ENCODE assay signal across 8 mouse cellular contexts in the genomic region with DNA sequence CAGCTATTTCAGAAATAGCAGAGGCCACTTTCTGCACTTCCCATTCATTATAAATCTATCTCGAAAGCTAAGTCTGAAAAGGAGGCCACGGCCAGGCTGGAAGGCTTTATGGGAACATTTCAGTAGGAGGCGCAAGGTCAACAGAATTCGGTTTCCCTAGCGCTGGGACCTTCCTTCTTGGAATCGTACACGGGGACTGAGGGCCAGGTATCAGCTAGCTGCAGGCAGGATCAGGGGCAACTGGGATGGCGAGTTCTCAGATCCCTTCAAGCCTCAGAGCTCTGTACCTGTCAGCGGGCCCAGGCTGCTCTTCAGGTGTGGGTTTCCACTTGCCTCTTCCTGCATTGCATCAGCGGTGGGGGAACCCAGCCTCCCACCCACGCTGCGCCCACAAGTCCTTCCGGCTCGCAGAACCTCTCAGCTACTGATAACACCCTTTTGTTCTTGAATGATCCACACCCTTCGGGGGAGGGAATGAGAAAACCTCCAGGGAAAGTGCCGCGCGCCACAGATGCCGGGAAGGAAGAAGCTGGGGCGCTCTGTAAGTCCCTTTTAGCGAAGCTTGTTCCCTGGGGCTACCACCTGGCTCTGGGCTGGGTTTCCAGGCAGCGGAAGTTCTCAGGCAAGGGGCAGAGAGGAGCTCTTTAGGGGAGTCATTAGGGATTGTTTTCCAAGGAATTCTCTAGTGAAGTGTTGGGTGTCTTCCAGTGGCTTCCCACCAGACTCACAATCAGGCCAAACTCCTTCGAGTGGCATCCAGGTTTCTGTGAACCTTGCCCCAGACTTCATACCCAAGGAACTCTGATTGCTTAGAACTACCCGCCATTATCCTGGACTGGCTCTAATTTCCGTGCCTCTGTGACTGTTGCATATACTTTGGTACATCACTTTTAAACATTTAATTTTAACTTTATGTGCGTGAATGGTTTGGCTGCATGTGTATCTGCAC. TPM values are rescaled to one million over a fixed set of nuclear protein-coding genes. Genes with fewer than 3 reads are reported as not detected.
DNase-seq lines count a peak whose midpoint lies in the region; ATAC-seq and TF ChIP-seq lines count a peak whose summit lies in the region.

Gene Mrpl33 (plus strand): TSS at position 455 of the 949 bp plus-strand sequence.

- 0 out of 4 replicates have a peak, but pooled peaks cover 0 to 5% of the 10 kb centered on the region in 2 experiments for H3K4me1 ChIP-seq in ES-E14 (ENCODE audit: control insufficient read depth in 2 of 2, insufficient read depth in 2 of 2, low read length in 2 of 2, poor library complexity in 1 of 2)
- peaks cover 4% of the 10 kb centered on the region for H3K4me1 ChIP-seq in brown adipose tissue, adult 24 weeks (ENCODE audit: control insufficient read depth, insufficient read depth, insufficient read length, low read length)
- peaks cover 16% of the 10 kb centered on the region for H3K4me1 ChIP-seq in forebrain, embryonic 10.5 days
- 0 out of 2 replicates have a peak, but pooled peaks cover 8% of the 10 kb centered on the region for H3K4me1 ChIP-seq in heart, postnatal 0 days (ENCODE audit: control insufficient read depth, insufficient read depth)
- H3K4me1 ChIP-seq in lung, adult 2 months (ENCODE audit: control insufficient read depth, insufficient read depth, low read length) = 0 out of 2 replicates have a peak, but pooled peaks cover 2% of the 10 kb centered on the region
- H3K4me1 ChIP-seq in neural tube, embryonic 15.5 days = peaks cover 17% of the 10 kb centered on the region

- peak; percentile 52 for DNase-seq in ES-E14 (ENCODE audit: low read depth, low spot score)
- peak; percentile 32 for DNase-seq in forebrain, embryonic 10.5 days (ENCODE audit: extremely low spot score, low spot score)
- DNase-seq in heart, postnatal 0 days (ENCODE audit: low spot score) = peak; percentile 58
- DNase-seq in large intestine, adult 2 months (ENCODE audit: low read depth, low spot score) = peak; percentile 51
- DNase-seq in lung, adult 2 months = peak; percentile 59
- DNase-seq in thymus, postnatal 10 days (ENCODE audit: low spot score in 2 of 2) = peak; percentile 64 to 67

- no peak; the same call in 1 of the 2 replicates for TF ChIP-seq POLR2A in lung, adult 2 months (IDR thresholded peaks at IDR 0.05; ENCODE audit: borderline replicate concordance, extremely low read depth, low read depth, low read length)

- in situ Hi-C loops in ES-E14 (cut with MboI; ENCODE audit: low sequenced_read_pairs in 2 of 2, unreplicated experiment in 2 of 2) = loop anchor here (10.0 to 25.0 kb wide), 2 partner anchors 591 to 598 kb away; no protein-coding TSS in a partner anchor

- H3K9ac ChIP-seq in ES-E14 (ENCODE audit: insufficient read depth, low read depth, low read length, poor library complexity, severe bottlenecking) = peak within 1 kb of the TSS; percentile 67
- peak within 1 kb of the TSS; percentile 12; the same call in 1 of the 2 replicates for H3K9ac ChIP-seq in heart, postnatal 0 days (replicated peaks; ENCODE audit: low read depth, low read length)
- H3K9ac ChIP-seq in neural tube, embryonic 15.5 days (replicated peaks) = peak within 1 kb of the TSS; percentile 31

- TF ChIP-seq CTCF in heart, postnatal 0 days (IDR thresholded peaks at IDR 0.05; ENCODE audit: low read depth) = peak; percentile 32; the same call in 1 of the 2 replicates
- no peak for TF ChIP-seq CTCF in lung, adult 2 months (IDR thresholded peaks at IDR 0.05; ENCODE audit: insufficient read depth, low read length)

- peak within 1 kb of the TSS; percentile 40 to 77 for H3K4me3 ChIP-seq in ES-E14 (ENCODE audit: insufficient read depth in 1 of 2, low read depth in 1 of 2, low read length in 2 of 2, poor library complexity in 1 of 2, severe bottlenecking in 1 of 2)
- H3K4me3 ChIP-seq in brown adipose tissue, adult 24 weeks (ENCODE audit: insufficient read depth, low read depth, low read length) = peak within 1 kb of the TSS; percentile 47
- peak within 1 kb of the TSS; percentile 53 for H3K4me3 ChIP-seq in forebrain, embryonic 10.5 days
- peak within 1 kb of the TSS; percentile 39 for H3K4me3 ChIP-seq in heart, postnatal 0 days (ENCODE audit: low read depth, low read length)
- peak within 1 kb of the TSS; percentile 58 for H3K4me3 ChIP-seq in lung, adult 2 months (replicated peaks; ENCODE audit: extremely low read depth, low read depth, low read length)
- H3K4me3 ChIP-seq in neural tube, embryonic 15.5 days (replicated peaks) = peak within 1 kb of the TSS; percentile 33

- 0 out of 2 replicates have a peak, but pooled peaks have one; percentile 43 for TF ChIP-seq EP300 in heart, postnatal 0 days (IDR thresholded peaks at IDR 0.05; ENCODE audit: low read depth)

- peak; percentile 57 for ATAC-seq in heart, postnatal 0 days (ENCODE audit: insufficient read depth, low read depth)
- ATAC-seq in neural tube, embryonic 15.5 days (ENCODE audit: low FRiP score) = 0 out of 2 replicates have a peak, but pooled peaks have one; percentile 41

- no peaks in the 10 kb centered on the region for H3K36me3 ChIP-seq in ES-E14 (ENCODE audit: control insufficient read depth, insufficient read depth, low read length, poor library complexity, severe bottlenecking)
- H3K36me3 ChIP-seq in forebrain, embryonic 10.5 days (replicated peaks) = no peaks in the 10 kb centered on the region
- H3K36me3 ChIP-seq in heart, postnatal 0 days (replicated peaks; ENCODE audit: control insufficient read depth, insufficient read depth, low read length) = no peaks in the 10 kb centered on the region
- no peaks in the 10 kb centered on the region for H3K36me3 ChIP-seq in neural tube, embryonic 15.5 days

- H3K4me2 ChIP-seq in heart, postnatal 0 days (ENCODE audit: low read depth, low read length) = peak within 1 kb of the TSS; percentile 59
- H3K4me2 ChIP-seq in neural tube, embryonic 15.5 days = peak within 1 kb of the TSS; percentile 63

- H3K27me3 ChIP-seq in forebrain, embryonic 10.5 days (ENCODE audit: poor library complexity, severe bottlenecking) = peaks cover 24% of the 10 kb centered on the region
- H3K27me3 ChIP-seq in heart, postnatal 0 days (ENCODE audit: control insufficient read depth, insufficient read depth, low read length) = no peaks in the 10 kb centered on the region
- no peaks in the 10 kb centered on the region for H3K27me3 ChIP-seq in neural tube, embryonic 15.5 days (replicated peaks)

- no peaks in the 10 kb centered on the region for H3K9me3 ChIP-seq in ES-E14 (ENCODE audit: control insufficient read depth, insufficient read depth, low read depth, low read length)
- H3K9me3 ChIP-seq in forebrain, embryonic 10.5 days = no peaks in the 10 kb centered on the region
- no peaks in the 10 kb centered on the region for H3K9me3 ChIP-seq in heart, postnatal 0 days (replicated peaks; ENCODE audit: control insufficient read depth, low read length)
- H3K9me3 ChIP-seq in neural tube, embryonic 15.5 days (replicated peaks) = no peaks in the 10 kb centered on the region

- 6% methylated on average over 26 of the region's 26 CpGs for WGBS in forebrain, embryonic 10.5 days
- WGBS in heart, postnatal 0 days = 7% methylated on average over 26 of the region's 26 CpGs
- WGBS in large intestine, adult 2 months = 11% methylated on average over 26 of the region's 26 CpGs
- WGBS in lung, adult 2 months = 7% methylated on average over 26 of the region's 26 CpGs
- 8% methylated on average over 26 of the region's 26 CpGs for WGBS in neural tube, embryonic 15.5 days

- peak within 1 kb of the TSS; percentile 1; the same call in 1 of the 2 replicates for H3K27ac ChIP-seq in ES-E14 (ENCODE audit: insufficient read depth, low read depth, low read length, poor library complexity, severe bottlenecking)
- H3K27ac ChIP-seq in brown adipose tissue, adult 24 weeks (replicated peaks; ENCODE audit: low read depth, low read length) = peak within 1 kb of the TSS; percentile 76
- peak within 1 kb of the TSS; percentile 65 for H3K27ac ChIP-seq in forebrain, embryonic 10.5 days
- H3K27ac ChIP-seq in heart, postnatal 0 days (ENCODE audit: low read depth) = peak within 1 kb of the TSS; percentile 43
- no peak within 1 kb of the TSS; the same call in 1 of the 2 replicates for H3K27ac ChIP-seq in neural tube, embryonic 15.5 days (replicated peaks)

TF ChIP-seq in ES-E14, 5 proteins besides CTCF, POLR2A, EP300 and RAD21:
- TF ChIP-seq HCFC1 (IDR thresholded peaks at IDR 0.05; ENCODE audit: borderline replicate concordance, insufficient read depth, low read length) = 0 out of 2 replicates have a peak, but pooled peaks have one; percentile 24
- no peak for TF ChIP-seq ZC3H11A (IDR thresholded peaks at IDR 0.05; ENCODE audit: borderline replicate concordance, low read depth, low read length)
- no peak for TF ChIP-seq MAFK (IDR thresholded peaks at IDR 0.05; ENCODE audit: insufficient read depth, low read depth, low read length)
- TF ChIP-seq ZNF384 (IDR thresholded peaks at IDR 0.05; ENCODE audit: low read depth, low read length) = no peak
- TF ChIP-seq CHD2 (IDR thresholded peaks at IDR 0.05; ENCODE audit: low read depth, low read length) = no peak

RNA-seq across cellular contexts. Expression of gene Mrpl33, which starts in this region (rescaled TPM):
- total RNA-seq in ES-E14 (2012; rRNA removed) = 170 and 172 TPM in 2 replicates
- polyA plus RNA-seq in brown adipose tissue, adult 24 weeks (2012; ENCODE audit: insufficient read depth, insufficient read length, missing spikeins) = 464 and 474 TPM in 2 replicates
- polyA plus RNA-seq in forebrain, embryonic 10.5 days (2016; fragmentation: Nextera tagmentation; extraction: Ambion mirVana) = 238 and 242 TPM in 2 replicates
- 272 and 275 TPM in 2 replicates for total RNA-seq in heart, postnatal 0 days (2014; rRNA removed; ENCODE audit: low replicate concordance)
- 627 and 634 TPM in 2 replicates for polyA plus RNA-seq in heart, postnatal 0 days (2015; fragmentation: Nextera tagmentation; extraction: Ambion mirVana)
- polyA plus RNA-seq in large intestine, adult 2 months (2012; rRNA removed) = 19.7 and 22.7 TPM in 2 replicates
- polyA plus RNA-seq in lung, adult 2 months (2012; rRNA removed) = 15.9 and 19.5 TPM in 2 replicates
- polyA plus RNA-seq in neural tube, embryonic 15.5 days (2015; fragmentation: Nextera tagmentation; extraction: Ambion mirVana) = 227 and 235 TPM in 2 replicates

Comparison
In these comparisons a context has a peak if more than half of its experiments do, and no peak if none do; other contexts are left out.
1. H3K9ac ChIP-seq: peak in every context shown above with its lines; median percentile 67 in ES-E14; 31 in neural tube, embryonic 15.5 days; 12 in heart, postnatal 0 days.